Mouse (Mus musculus) erythroblast, embryonic 14.5 days (primary cell): ENCODE data around the gene 6330409D20Rik.

Experiments
- GATA1 ChIP-seq: IDR thresholded peaks from 2 replicates; pipeline ENCODE4 v1.6.1; 2012; ENCODE audit warnings: low read length, inconsistent platforms, mixed read lengths
- TAL1 ChIP-seq: IDR thresholded peaks from 3 replicates; pipeline ENCODE4 v1.6.1; 2012; ENCODE audit warnings: low read length, inconsistent platforms, mixed read lengths

- TF ChIP-seq GATA1: no peak
- no peak for TF ChIP-seq TAL1
These were observed 48.3 kb downstream of the 6330409D20Rik start for GRCm38 (mm10) chr2:32692496-32692895.
